Mouse (Mus musculus) induced T-regulatory cell, adult 2 months (primary cell): ENCODE measurements at regions not wholly inside any gene's neighbourhood (a gene's known extent, or its start where the extent isn't known, plus 50 kb on each side); places are given as distances from the start of the nearest gene placed in this dataset.

Experiments
- DNase-seq: peaks from one replicate; pipeline ENCODE4 v3.0.0-alpha.2; 2012; ENCODE audit warnings: low read depth

GRCm38 (mm10) chr13:51899319-51900042, 53.0 kb downstream of the Gadd45g start:
- DNase-seq, result no peak

- no peak for DNase-seq
These were observed 53.6 kb downstream of the Gadd45g start for GRCm38 (mm10) chr13:51900043-51900440.

- no peak for DNase-seq
These were observed 56.2 kb downstream of the Gadd45g start for GRCm38 (mm10) chr13:51902482-51903285.

- no peak for DNase-seq
These were observed 57.0 kb downstream of the Gadd45g start for GRCm38 (mm10) chr13:51903324-51903939.

- no peak for DNase-seq
These were observed 58.8 kb downstream of the Gadd45g start for GRCm38 (mm10) chr13:51905270-51905669.

- DNase-seq, result no peak
These were observed 59.6 kb downstream of the Gadd45g start for GRCm38 (mm10) chr13:51906103-51906502.

- no peak for DNase-seq
These were observed 62.0 kb downstream of the Gadd45g start for GRCm38 (mm10) chr13:51908514-51908913.

- DNase-seq, result no peak
These were observed 65.0 kb downstream of the Gadd45g start for GRCm38 (mm10) chr13:51911296-51911998.

GRCm38 (mm10) chr13:51912477-51912876, 66.0 kb downstream of the Gadd45g start:
- DNase-seq, result no peak

GRCm38 (mm10) chr13:51912994-51913393, 66.5 kb downstream of the Gadd45g start:
- no peak for DNase-seq

- no peak for DNase-seq
These were observed 70.3 kb downstream of the Gadd45g start for GRCm38 (mm10) chr13:51916666-51917240.

- no peak for DNase-seq
These were observed 71.2 kb downstream of the Gadd45g start for GRCm38 (mm10) chr13:51917658-51918057.

GRCm38 (mm10) chr13:51918108-51918507, 71.6 kb downstream of the Gadd45g start:
- DNase-seq, result no peak

GRCm38 (mm10) chr13:51918781-51919170, 72.3 kb downstream of the Gadd45g start:
- no peak for DNase-seq

GRCm38 (mm10) chr13:51919171-51919793, 72.8 kb downstream of the Gadd45g start:
- DNase-seq, result no peak

GRCm38 (mm10) chr13:51919937-51920336, 73.5 kb downstream of the Gadd45g start:
- DNase-seq, result no peak

GRCm38 (mm10) chr13:51920511-51921351, 74.3 kb downstream of the Gadd45g start:
- DNase-seq, result no peak

- DNase-seq, result no peak
These were observed 75.1 kb downstream of the Gadd45g start for GRCm38 (mm10) chr13:51921550-51921949.

GRCm38 (mm10) chr13:51926764-51927163, 80.3 kb downstream of the Gadd45g start:
- DNase-seq, result no peak

GRCm38 (mm10) chr13:51929730-51930129, 83.3 kb downstream of the Gadd45g start:
- no peak for DNase-seq
